Mouse (Mus musculus) right cerebral cortex, postnatal 14 days (tissue): ENCODE measurements around the gene Prdm11.
A peak's percentile ranks its signal among the peaks of the same experiment; 100 is the strongest.

Experiments used
- DNase-seq: peaks from one replicate; pipeline ENCODE4 v3.0.0; 2022

The Prdm11 gene

GRCm38 (mm10) chr2:92964345-92964744 lies 81.6 kb downstream of the Prdm11 start:
- DNase-seq = no peak

- DNase-seq = no peak
These were observed 87.3 kb downstream of the Prdm11 start for GRCm38 (mm10) chr2:92958640-92959039.

GRCm38 (mm10) chr2:92956943-92957342 lies 89.0 kb downstream of the Prdm11 start:
- DNase-seq = no peak

- peak; percentile 72 for DNase-seq
These were observed 91.4 kb downstream of the Prdm11 start for GRCm38 (mm10) chr2:92954404-92955114.

- no peak for DNase-seq
These were observed 92.5 kb downstream of the Prdm11 start for GRCm38 (mm10) chr2:92953450-92953849.

GRCm38 (mm10) chr2:92949518-92949917 lies 96.4 kb downstream of the Prdm11 start:
- no peak for DNase-seq

- DNase-seq = no peak
These were observed 97.2 kb downstream of the Prdm11 start for GRCm38 (mm10) chr2:92948699-92949300.

- DNase-seq = no peak
These were observed 97.8 kb downstream of the Prdm11 start for GRCm38 (mm10) chr2:92947981-92948698.

- no peak for DNase-seq
These were observed 100.0 kb downstream of the Prdm11 start for GRCm38 (mm10) chr2:92945824-92946598.

- DNase-seq = no peak
These were observed 100.7 kb downstream of the Prdm11 start for GRCm38 (mm10) chr2:92945125-92945746.

- DNase-seq = no peak
These were observed 101.6 kb downstream of the Prdm11 start for GRCm38 (mm10) chr2:92944356-92944755.

- DNase-seq = no peak
These were observed 102.6 kb downstream of the Prdm11 start for GRCm38 (mm10) chr2:92943406-92943805.

GRCm38 (mm10) chr2:92941463-92941862 lies 104.5 kb downstream of the Prdm11 start:
- DNase-seq = no peak

GRCm38 (mm10) chr2:92940963-92941362 lies 105.0 kb downstream of the Prdm11 start:
- no peak for DNase-seq

GRCm38 (mm10) chr2:92938827-92939226 lies 107.1 kb downstream of the Prdm11 start:
- no peak for DNase-seq

- no peak for DNase-seq
These were observed 107.9 kb downstream of the Prdm11 start for GRCm38 (mm10) chr2:92938063-92938462.

- DNase-seq = no peak
These were observed 110.5 kb downstream of the Prdm11 start for GRCm38 (mm10) chr2:92935483-92935882.

GRCm38 (mm10) chr2:92934312-92934982 lies 111.5 kb downstream of the Prdm11 start:
- peak; percentile 69 for DNase-seq

- no peak for DNase-seq
These were observed 112.6 kb downstream of the Prdm11 start for GRCm38 (mm10) chr2:92933379-92933778.

- no peak for DNase-seq
These were observed 114.9 kb downstream of the Prdm11 start for GRCm38 (mm10) chr2:92931061-92931460.

GRCm38 (mm10) chr2:92929696-92930095 lies 116.3 kb downstream of the Prdm11 start:
- DNase-seq = no peak

GRCm38 (mm10) chr2:92924677-92925259 lies 121.2 kb downstream of the Prdm11 start:
- DNase-seq = no peak
